Mouse (Mus musculus) skeletal muscle tissue, adult 2 months (tissue): ENCODE measurements around the gene Mbnl2.

ENCODE experiments used
- DNase-seq: peaks from one replicate; pipeline ENCODE4 v3.0.0-alpha.2; 2012; ENCODE audit warnings: low read depth, low spot score

Gene Mbnl2

DNA sequence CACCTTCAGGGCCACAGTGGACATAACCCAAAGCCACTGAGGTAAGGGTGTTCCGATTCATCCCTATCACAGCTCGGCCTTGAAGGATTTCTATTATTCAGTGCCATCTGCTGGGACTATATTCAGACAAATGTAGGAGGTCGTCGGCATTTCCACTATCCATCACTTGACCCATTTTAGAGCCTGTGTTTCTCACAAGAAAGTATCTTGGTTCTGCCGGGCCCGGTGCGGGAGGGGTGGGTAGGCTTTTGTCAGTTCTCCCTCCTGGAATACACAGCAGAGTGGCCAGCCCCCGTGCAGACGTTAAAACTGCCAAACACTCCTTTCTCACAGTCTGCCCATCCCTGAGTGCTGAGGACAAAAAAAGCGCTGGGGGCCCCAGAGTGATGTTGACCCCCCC is 134.4 kb downstream of the Mbnl2 start:
- no peak for DNase-seq

- peak; percentile 80 for DNase-seq
These were observed 141.4 kb downstream of the Mbnl2 start for GRCm38 (mm10) chr14:120416886-120417285.

GRCm38 (mm10) chr14:120418964-120419363 is 143.5 kb downstream of the Mbnl2 start:
- no peak for DNase-seq

DNA sequence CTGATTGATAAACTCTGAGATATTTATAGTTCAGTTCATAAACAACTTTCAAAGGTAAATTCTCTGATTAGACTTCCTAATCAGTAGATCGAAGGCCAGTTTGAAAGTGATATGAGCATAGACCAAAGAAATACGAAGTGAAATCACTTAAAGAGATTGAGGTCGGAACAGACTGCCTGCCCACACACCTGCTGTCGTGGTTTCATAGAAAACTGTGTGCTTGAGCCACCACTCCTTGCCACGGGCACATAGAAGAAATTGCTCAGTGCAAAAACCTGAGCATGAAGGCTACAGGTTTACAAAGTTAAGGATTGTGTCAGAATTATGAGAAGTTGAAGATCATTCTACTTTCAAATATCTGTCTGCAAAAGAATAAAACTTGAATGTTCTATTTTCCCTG is 153.0 kb downstream of the Mbnl2 start:
- DNase-seq: no peak

GRCm38 (mm10) chr14:120432773-120433172 is 157.3 kb downstream of the Mbnl2 start:
- no peak for DNase-seq

DNA sequence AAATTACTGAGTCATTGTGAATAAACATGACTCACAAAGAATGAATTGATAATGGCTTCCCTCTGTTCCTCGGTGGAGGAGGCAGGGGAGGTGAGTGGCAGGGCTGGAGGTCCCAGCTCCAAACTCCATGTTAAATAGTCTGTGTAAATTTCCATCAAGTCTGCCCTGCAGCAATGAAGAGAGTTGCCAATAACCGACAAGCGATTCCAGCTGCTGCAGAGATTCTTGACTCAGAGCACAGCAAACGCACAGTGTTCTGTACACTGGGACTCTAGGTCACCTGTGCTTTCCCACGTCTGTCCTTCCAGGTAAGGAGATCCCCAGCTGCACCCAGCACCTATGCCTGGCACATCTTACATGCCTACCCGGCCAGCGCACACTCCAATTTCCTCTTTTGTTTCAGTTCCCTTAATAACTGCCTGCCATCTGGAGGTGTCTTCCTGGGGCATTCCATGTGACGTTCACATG is 158.5 kb downstream of the Mbnl2 start:
- DNase-seq: no peak

- no peak for DNase-seq
These were observed 159.4 kb downstream of the Mbnl2 start for GRCm38 (mm10) chr14:120434831-120435230.

DNA sequence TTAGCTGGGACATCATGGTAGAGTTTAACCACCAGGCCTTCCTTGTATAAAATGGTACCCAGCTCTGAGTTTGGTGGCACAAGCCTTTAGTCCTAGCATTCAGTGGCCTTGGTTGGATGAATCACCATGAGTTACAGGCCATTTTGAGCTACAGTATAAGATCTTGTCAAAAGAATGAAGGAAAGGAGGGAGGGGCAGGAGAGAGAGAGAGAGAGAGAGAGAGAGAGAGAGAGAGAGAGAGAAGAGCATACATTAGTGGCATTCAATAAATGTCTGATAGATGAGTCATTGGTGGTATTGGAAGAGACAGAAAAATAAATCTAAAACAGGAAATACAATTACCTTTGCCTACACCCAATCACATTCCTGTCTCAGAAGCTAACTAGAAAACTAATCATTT is 165.2 kb downstream of the Mbnl2 start:
- no peak for DNase-seq

DNA sequence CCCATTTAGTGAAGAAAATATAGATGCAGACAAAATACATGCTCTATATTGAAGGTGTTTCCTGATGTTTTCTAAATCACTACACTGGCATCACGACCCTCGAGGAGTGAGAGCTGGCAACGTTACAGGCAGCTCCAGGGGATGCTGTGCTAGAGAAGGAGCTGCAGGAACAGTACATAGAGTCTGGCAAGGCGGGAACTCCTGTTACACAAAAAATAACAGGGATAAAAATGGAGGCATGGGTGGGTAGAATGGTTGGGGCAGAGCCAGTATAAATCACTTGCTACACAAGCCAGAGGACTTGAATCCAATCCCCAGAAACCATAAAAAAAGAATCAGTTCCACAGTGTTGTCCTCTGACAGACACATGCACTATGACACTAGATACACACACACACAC is 165.8 kb downstream of the Mbnl2 start:
- no peak for DNase-seq

GRCm38 (mm10) chr14:120441836-120442235 is 166.4 kb downstream of the Mbnl2 start:
- no peak for DNase-seq

- no peak for DNase-seq
These were observed 178.8 kb downstream of the Mbnl2 start for GRCm38 (mm10) chr14:120454221-120454620.

DNA sequence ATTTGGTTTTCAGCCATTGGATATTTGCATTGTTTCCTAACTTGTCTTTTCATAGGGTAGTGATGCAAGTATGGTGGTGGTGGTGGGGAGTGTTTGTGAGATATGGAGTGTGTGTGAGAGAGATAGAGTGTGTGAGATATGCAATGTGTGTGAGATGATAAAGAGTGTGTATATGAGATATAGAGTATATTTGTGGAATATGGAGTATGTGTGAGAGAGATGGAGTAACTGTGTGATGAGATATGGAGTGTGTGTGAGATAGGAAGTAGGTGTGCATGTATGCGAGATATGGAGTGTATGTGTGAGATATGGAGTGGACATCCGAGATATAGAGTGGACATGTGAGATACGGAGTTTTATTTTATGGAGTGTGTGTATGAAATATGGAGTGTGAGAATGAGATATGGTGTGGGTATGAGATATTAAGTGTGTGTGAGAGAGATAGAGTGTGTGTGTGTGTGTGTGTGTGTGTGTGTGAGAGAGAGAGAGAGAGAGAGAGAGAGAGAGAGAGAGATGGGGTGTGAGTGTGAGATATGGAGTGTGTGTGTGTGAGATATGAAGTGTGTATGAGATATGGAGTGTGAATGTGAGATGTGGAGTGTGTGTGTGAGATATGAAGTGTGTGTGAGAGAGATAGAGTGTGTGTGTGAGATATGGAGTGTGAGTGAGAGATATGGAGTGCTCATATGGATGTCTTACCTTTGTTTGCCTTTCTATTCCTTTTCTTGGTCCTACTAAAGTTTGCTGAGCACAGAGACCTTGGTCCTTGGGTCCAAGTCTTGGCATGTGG is 188.7 kb downstream of the Mbnl2 start:
- no peak for DNase-seq

DNA sequence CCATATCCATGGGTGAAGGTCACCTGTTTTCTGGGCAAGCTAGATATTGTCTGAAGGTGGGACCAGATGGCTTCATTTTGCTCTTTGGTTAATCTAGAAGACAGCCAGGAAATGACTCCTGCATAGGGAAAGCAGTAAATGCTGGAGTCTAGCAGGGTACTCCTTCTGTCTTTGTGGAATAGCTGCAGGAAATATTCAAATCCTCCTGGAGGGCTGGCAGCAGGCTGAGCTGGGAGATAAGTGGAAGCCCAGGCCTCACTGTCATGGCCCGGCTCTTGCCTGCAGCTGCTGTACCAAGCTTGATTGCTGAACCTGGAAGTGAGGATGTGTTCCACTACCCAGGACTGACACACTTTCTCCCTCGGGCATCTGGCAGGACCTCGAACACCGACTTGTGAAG is 191.3 kb downstream of the Mbnl2 start:
- DNase-seq: no peak

GRCm38 (mm10) chr14:120469126-120469790 is 193.8 kb downstream of the Mbnl2 start:
- no peak for DNase-seq

GRCm38 (mm10) chr14:120476186-120476697 is 200.8 kb downstream of the Mbnl2 start:
- DNase-seq: no peak

GRCm38 (mm10) chr14:120477288-120477981 is 202.0 kb downstream of the Mbnl2 start:
- peak; percentile 99 for DNase-seq

GRCm38 (mm10) chr14:120477982-120478568 is 202.6 kb downstream of the Mbnl2 start, which contains the start of gene Rap2a:
Rap2a (plus strand) TSS chr14:120478444.
- peak; percentile 98 for DNase-seq

GRCm38 (mm10) chr14:120478641-120479341 is 203.3 kb downstream of the Mbnl2 start:
- peak; percentile 18 for DNase-seq

DNA sequence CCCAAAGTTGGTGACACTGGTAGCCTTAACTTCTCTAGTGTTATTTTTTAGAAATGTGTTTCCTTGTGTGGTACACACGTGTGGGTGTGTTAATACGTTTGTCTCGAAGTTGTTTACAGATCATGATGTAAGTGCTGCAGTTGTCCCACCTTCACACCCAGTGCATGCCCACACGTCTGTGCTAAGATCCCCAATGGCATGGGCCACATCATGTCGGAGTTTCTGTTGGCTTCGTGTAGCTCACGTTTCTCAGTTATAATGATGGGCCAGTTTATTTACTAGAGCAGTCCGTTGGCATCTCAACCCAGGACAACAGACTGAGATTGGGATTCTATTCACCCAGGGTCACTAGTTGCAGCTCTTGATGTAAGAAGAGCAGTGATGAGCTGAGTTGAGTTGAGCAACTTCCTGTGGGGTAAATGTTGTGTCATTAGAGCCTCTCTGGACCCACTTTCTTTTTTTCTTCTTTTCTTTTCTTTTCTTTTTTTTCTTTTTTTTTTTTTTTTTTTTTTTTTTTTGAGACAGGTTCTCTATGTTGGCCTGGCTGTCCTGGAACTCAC is 205.0 kb downstream of the Mbnl2 start:
- DNase-seq: no peak

DNA sequence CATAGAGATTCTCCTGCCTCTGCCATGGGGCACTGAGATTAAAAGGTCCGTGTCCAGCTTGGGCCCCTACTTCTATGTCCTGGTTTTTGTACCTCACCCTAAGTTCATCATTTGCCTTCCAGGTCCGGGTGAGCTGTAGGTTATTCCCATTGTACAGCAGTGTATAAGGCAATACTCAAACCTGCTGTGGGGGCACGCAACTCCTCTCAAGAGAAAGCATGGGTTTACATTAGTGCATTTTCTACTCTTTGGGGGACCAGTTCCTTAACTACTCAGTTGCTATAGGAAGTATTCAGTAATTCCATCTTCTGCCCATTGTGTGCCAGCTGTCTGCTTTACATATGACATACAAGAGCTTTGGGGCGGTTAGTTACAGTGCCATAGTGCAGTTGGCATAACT is 205.5 kb downstream of the Mbnl2 start:
- no peak for DNase-seq
